Mouse (Mus musculus) spleen, adult 2 months (tissue): ENCODE data around the gene Bsg. TPM values are rescaled to one million over a fixed set of nuclear protein-coding genes. Genes with fewer than 3 reads are reported as not detected.

Source experiments
- DNase-seq, 2 experiments: peaks; one replicate each; pipeline versions ENCODE4 v3.0.0 to v3.0.0-alpha.2; 2012 to 2021; ENCODE audit warnings: low spot score in 2 of 2, low read depth in 1 of 2
- H3K27ac ChIP-seq: fragments of 200-500 bp; 2 replicates; pipeline ENCODE4 v1.5.1; 2012; ENCODE audit warnings: low read length, inconsistent platforms; ENCODE audit not compliant: insufficient read depth
- H3K27me3 ChIP-seq: fragments of 200-500 bp; 2 replicates; pipeline ENCODE4 v1.6.1; 2012; ENCODE audit warnings: mild to moderate bottlenecking, moderate library complexity, low read length, inconsistent platforms; ENCODE audit not compliant: control insufficient read depth, insufficient read depth
- H3K36me3 ChIP-seq: fragments of 200-500 bp; 2 replicates; pipeline ENCODE4 v1.6.1; 2012; ENCODE audit warnings: mild to moderate bottlenecking, low read length, inconsistent platforms; ENCODE audit not compliant: control insufficient read depth, insufficient read depth
- H3K4me1 ChIP-seq: fragments of 200-500 bp; 2 replicates; pipeline ENCODE4 v1.6.1; 2011; ENCODE audit warnings: inconsistent platforms; ENCODE audit not compliant: control insufficient read depth, insufficient read depth, insufficient read length
- H3K4me3 ChIP-seq: fragments of 200-500 bp; 2 replicates; pipeline ENCODE4 v1.5.1; 2011; ENCODE audit warnings: mild to moderate bottlenecking, inconsistent platforms; ENCODE audit not compliant: insufficient read depth, insufficient read length; ENCODE audit errors: extremely low read depth
- CTCF ChIP-seq: fragments of 200-500 bp; IDR thresholded peaks from 2 replicates; pipeline ENCODE4 v1.5.1; 2011; ENCODE audit warnings: mild to moderate bottlenecking, inconsistent platforms; ENCODE audit not compliant: insufficient read depth, insufficient read length, insufficient replicate concordance; ENCODE audit errors: extremely low read depth
- POLR2A ChIP-seq: fragments of 200-500 bp; IDR thresholded peaks from 2 replicates; pipeline ENCODE4 v1.6.1; 2011; ENCODE audit warnings: low read depth, low read length, inconsistent platforms
- WGBS: fragments of 180-500 bp; shearing (Covaris S2); methylation state at CpG from one replicate; pipeline ENCODE4 v1.1.7; 2018; 5-methylcytosine and 5-hydroxymethylcytosine counted together
- polyA plus RNA-seq: library from polyadenylated mRNA; depleted of rRNA; stranded (reverse); fragments of >200 nt; gene quantifications from 2 replicates; pipeline ENCODE4 v1.2.3, GENCODE M21; 2012

The Bsg gene
- polyA plus RNA-seq, 1 experiment = 208 TPM

DNA sequence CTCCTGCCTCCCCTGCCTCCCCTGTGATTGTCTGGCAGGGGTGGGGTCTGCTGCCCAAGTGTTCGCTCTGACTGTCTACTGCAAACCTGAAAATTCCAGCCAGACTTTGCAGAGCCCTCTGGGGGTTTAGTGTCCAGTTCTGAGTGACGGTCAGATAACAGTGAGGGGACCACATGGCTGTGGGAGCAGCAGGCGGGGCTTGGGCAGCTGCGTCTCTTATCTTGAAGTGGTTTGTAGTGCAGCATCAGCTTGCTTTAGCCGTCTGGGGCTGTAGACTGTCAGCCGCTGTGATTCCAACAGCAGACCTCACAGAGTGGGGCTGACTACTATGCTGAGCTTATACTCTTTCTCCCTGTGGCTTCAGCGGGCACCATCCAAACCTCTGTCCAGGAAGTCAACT, 5.0 kb downstream of the Bsg start:
- H3K27me3 ChIP-seq = no peaks in the 10 kb centered on the region
- no peak overlapping the region for H3K27ac ChIP-seq
- H3K4me1 ChIP-seq = peaks cover 10% of the 10 kb centered on the region; the same call in 1 of the 2 replicates
- no peak overlapping the region for H3K4me3 ChIP-seq
- peaks cover 14% of the 10 kb centered on the region for H3K36me3 ChIP-seq
- WGBS = 85% methylated on average over 7 of the region's 7 CpGs
- no peak for DNase-seq
- TF ChIP-seq CTCF = no peak

DNA sequence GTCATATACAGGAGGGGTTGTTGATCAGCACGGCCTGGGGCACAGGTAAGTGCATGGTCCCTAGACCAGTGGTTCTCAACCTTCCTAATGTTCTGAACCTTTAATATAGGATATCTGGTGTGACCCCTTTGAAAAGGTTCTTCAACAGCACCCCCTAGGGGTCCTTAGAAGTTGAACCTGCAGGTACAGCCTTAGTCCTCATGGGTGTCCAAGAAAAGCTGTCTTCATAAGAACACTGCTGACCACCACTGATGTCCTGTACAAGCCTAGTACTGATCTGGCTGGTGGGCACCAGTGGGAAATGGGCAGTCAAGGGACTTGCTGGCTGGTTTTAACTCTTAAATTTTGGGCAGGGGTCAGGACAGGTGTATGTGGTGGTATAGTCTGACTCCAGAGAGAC, 7.7 kb downstream of the Bsg start:
- peaks cover 14% of the 10 kb centered on the region for H3K36me3 ChIP-seq
- H3K27me3 ChIP-seq = peaks cover 8% of the 10 kb centered on the region
- no peak for DNase-seq
- H3K4me1 ChIP-seq = peaks cover 1% of the 10 kb centered on the region; the same call in 1 of the 2 replicates
- no peak overlapping the region for H3K4me3 ChIP-seq
- no peak overlapping the region for H3K27ac ChIP-seq
- WGBS = 100% methylated on average over 1 of the region's 1 CpGs
- TF ChIP-seq POLR2A = no peak
- peak; percentile 4; the same call in 1 of the 2 replicates for TF ChIP-seq CTCF

DNA sequence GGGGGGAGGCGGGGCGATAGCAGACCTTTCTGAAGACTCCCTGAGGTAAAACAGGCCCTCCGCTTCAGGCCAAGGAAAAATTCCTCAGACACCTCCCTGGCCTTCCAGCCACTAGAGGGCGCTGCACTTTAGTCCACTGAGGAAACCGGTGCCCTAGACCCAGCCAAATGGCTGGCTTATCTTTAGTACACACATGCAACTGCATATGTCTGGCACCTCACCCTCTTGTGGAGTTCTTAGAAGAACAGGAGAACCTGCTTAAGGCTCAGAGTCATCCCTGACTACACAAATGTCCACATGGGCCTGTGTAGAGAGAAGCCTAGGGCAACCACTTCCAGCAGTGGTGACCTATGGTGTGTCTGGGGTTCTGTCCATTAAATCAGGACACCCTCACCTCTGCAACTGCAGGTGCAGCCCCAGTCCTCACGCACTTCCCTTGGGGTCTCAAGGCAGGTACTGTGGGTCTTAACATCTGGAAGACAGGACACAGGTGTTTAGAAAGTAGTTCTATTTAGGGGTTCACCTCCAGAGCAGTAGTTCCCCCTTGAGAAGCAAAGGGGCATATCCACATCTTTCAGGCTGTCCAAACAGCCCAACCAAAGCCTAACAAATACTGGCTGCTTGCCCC, 8.3 kb downstream of the Bsg start:
- peaks cover 14% of the 10 kb centered on the region for H3K36me3 ChIP-seq
- peak in 1 of 2 experiments; percentile 66 for DNase-seq

DNA sequence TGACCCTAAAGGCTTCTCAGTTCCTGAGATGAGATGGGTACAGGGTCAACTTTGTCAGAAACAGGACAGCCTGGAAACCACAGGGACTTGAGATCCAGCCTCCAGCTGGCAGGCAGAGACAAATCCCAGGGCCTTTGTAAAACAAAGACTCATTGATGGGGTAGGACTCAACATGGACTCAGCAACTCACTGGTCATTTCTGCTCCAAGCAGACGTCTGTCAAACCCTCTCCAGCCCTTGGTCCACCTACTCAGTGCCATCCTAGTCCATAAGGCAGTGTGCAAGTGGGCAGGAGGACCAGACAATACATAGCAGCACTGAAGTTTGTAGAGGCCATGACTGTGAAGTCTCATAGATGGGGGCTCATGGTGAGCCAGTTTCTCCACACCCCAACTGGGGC, 8.9 kb downstream of the Bsg start:
- peaks cover 15% of the 10 kb centered on the region for H3K27me3 ChIP-seq
- 49% methylated on average over 1 of the region's 1 CpGs for WGBS
- TF ChIP-seq POLR2A = no peak
- no peak for TF ChIP-seq CTCF
- no peak for DNase-seq
- peaks cover 14% of the 10 kb centered on the region for H3K36me3 ChIP-seq
- H3K4me3 ChIP-seq = no peak overlapping the region
- peaks cover 7% of the 10 kb centered on the region; the same call in 1 of the 2 replicates for H3K4me1 ChIP-seq
- H3K27ac ChIP-seq = no peak overlapping the region

More for the DNA sequence above, 8.3 kb downstream of the Bsg start:
- peaks cover 7% of the 10 kb centered on the region; the same call in 1 of the 2 replicates for H3K4me1 ChIP-seq
- WGBS = 26% methylated on average over 5 of the region's 6 CpGs
- peaks cover 12% of the 10 kb centered on the region for H3K27me3 ChIP-seq
- TF ChIP-seq POLR2A (no peak), CTCF (peak; percentile 83; the same call in 1 of the 2 replicates)
- no peak overlapping the region for H3K27ac ChIP-seq
- no peak overlapping the region for H3K4me3 ChIP-seq

DNA sequence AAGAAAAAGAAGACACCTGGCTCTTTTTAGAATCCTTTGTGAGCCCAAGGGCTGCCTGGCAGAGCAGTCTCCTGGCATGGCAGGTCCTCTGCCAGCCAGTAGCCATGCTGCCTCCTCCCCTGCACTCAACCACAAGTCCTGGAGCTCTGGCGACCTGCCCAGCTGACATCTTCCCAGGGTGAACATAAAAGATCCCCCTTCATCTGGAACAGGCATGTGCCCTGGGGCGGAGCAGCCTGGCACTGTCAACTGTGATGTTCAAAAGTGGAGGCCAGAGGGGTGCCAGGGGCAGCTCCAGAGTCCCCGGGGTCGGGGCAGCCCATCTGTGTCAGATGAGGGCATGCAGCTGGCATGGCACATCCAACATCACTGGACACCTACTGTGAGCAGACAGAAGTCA, 10.7 kb downstream of the Bsg start:
- Histone ChIP-seq H3K4me3 (no peak overlapping the region), H3K36me3 (peaks cover 9% of the 10 kb centered on the region), H3K27ac (no peak overlapping the region), H3K4me1 (peaks cover 7% of the 10 kb centered on the region; the same call in 1 of the 2 replicates), H3K27me3 (peaks cover 17% of the 10 kb centered on the region)
- no peak for DNase-seq
- TF ChIP-seq CTCF (no peak), POLR2A (no peak)
- WGBS = 55% methylated on average over 4 of the region's 4 CpGs

DNA sequence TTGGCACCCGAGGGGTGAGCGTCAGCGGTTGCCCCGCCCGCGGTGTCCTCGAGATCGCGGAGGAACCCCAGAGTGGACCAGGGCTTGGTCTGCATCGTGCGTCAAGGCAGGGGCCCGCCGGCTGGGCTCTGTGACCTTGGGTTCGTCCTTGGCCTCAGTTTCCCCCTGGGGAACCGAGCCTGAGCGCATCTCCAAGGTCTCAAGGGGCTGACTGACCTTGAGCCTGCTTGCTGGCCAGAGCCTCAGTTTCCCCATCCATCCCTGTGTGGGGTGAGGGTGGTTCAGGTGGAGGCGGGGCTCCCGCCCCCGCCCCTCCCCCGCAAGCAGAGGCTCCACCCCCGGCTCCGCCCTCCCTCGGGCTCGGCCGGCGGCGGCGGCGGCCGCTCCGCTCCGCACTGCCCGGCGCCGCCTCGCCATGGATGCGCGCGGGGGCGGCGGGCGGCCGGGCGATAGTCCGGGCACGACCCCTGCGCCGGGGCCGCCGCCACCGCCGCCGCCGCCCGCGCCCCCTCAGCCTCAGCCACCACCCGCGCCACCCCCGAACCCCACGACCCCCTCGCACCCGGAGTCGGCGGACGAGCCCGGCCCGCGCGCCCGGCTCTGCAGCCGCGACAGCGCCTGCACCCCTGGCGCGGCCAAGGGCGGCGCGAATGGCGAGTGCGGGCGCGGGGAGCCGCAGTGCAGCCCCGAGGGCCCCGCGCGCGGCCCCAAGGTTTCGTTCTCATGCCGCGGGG, 12.1 kb downstream of the Bsg start, which contains the start of gene Hcn2:
Gene Hcn2 (plus strand): TSS at position 381 of the 734 bp plus-strand sequence.
- WGBS = 3% methylated on average over 84 of the region's 91 CpGs
- H3K4me3 ChIP-seq = peak within 1 kb of the TSS; percentile 44; the same call in 1 of the 2 replicates
- H3K36me3 ChIP-seq = peaks cover 3% of the 10 kb centered on the region; the same call in 1 of the 2 replicates
- no peak for TF ChIP-seq CTCF
- no peak for TF ChIP-seq POLR2A
- no peak within 1 kb of the TSS for H3K27ac ChIP-seq
- DNase-seq = no peak
- H3K27me3 ChIP-seq = peaks cover 17% of the 10 kb centered on the region
- H3K4me1 ChIP-seq = peaks cover 7% of the 10 kb centered on the region; the same call in 1 of the 2 replicates

DNA sequence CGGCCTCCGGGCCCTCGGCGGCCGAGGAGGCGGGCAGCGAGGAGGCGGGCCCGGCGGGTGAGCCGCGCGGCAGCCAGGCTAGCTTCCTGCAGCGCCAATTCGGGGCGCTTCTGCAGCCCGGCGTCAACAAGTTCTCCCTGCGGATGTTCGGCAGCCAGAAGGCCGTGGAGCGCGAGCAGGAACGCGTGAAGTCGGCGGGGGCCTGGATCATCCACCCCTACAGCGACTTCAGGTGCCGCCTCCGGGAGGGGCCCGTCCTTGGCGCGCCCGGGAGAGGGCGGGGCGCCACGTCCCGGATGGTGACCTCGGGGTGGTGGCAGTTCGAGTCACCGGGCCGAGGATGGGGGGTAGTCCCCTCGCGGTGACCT, 12.7 kb downstream of the Bsg start:
- WGBS = 2% methylated on average over 44 of the region's 44 CpGs
- Histone ChIP-seq H3K27ac (no peak overlapping the region), H3K36me3 (no peaks in the 10 kb centered on the region), H3K4me3 (peak overlapping the region; percentile 44; the same call in 1 of the 2 replicates), H3K27me3 (peaks cover 17% of the 10 kb centered on the region), H3K4me1 (peaks cover 7% of the 10 kb centered on the region; the same call in 1 of the 2 replicates)
- TF ChIP-seq POLR2A (no peak), CTCF (no peak)
- no peak for DNase-seq
